Mouse (Mus musculus): ENCODE measurements around the gene Igsf9b. TPM values are rescaled to one million over a fixed set of nuclear protein-coding genes. Genes with fewer than 3 reads are reported as not detected.

Gene Igsf9b
- polyA plus RNA-seq, 1 experiment from 2014 or later: 3.6 TPM

DNA sequence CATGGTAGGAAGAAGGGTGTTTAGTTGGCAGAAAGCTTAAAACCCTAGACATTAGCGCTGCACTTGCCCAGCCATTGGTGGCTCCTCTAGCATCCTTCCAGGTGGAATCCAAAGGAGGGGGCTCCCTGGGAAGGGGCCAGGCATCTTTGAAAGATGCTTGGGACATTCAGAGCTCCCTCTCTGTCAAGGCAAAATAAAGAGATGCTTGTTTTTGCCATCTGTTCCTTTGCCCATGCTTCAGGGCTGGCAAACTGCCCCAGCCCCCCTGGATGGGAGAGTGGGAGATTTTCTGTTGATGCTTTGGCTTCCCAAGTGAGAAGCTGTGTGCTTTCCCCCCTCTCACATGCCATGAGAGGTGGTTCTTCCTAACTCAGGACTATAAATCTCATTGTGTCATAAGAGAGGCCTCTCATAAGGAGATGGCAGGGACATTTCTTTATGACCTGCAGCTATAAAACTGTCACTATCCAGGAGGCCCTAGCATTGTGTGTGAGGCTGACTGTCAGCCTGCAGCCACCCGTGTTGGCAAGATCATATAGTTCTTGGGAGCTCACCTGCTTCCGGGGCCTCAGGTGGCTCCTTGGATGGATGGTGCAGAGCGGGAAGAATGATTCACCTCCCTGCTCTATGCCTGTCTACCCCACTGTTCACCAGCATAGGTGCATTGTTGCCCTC lies 38.1 kb downstream of the Igsf9b start:
- H3K27me3 ChIP-seq (replicated peaks; ENCODE audit: control insufficient read depth, insufficient read depth, low read length): no peaks in the 10 kb centered on the region
- H3K4me1 ChIP-seq (replicated peaks; ENCODE audit: control insufficient read depth, insufficient read depth, low read length): no peaks in the 10 kb centered on the region
- H3K9ac ChIP-seq (ENCODE audit: low read depth, low read length): no peak overlapping the region
- TF ChIP-seq CTCF (IDR thresholded peaks at IDR 0.05; ENCODE audit: low read depth): no peak
- H3K36me3 ChIP-seq (ENCODE audit: control insufficient read depth, insufficient read depth): no peaks in the 10 kb centered on the region
- no peak overlapping the region for H3K27ac ChIP-seq (ENCODE audit: low read depth, low read length)
- no peak for ATAC-seq
- H3K9me3 ChIP-seq (ENCODE audit: control insufficient read depth): no peaks in the 10 kb centered on the region
- H3K4me3 ChIP-seq (ENCODE audit: low read depth, low read length): no peak overlapping the region
- WGBS: 70% methylated on average over 4 of the region's 4 CpGs
- no peak overlapping the region for H3K4me2 ChIP-seq (replicated peaks; ENCODE audit: low read depth)

DNA sequence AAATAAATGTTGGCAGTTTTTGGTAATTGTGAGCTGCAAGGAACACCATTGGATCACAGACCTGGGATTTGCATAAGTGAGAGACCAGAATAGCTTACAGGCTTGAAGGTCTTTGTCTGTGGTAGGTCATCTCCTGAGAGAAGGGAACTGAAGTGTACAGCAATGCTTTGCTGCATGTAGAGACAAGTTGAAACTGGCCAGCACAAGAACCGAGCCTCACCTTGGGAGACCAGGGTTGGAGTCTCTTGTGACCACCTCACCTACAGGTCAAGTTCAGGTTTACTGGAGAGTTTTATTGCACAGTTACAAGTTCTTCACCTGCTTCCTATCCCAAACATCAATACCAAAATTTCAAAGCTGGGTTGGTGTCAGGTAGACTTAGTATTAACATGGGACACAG lies 40.2 kb downstream of the Igsf9b start:
- WGBS: 86% methylated on average over 1 of the region's 1 CpGs
- no peaks in the 10 kb centered on the region for H3K4me1 ChIP-seq (replicated peaks; ENCODE audit: control insufficient read depth, insufficient read depth, low read length)
- no peak overlapping the region for H3K4me3 ChIP-seq (ENCODE audit: low read depth, low read length)
- ATAC-seq: no peak
- H3K9ac ChIP-seq (ENCODE audit: low read depth, low read length): no peak overlapping the region
- no peak overlapping the region for H3K4me2 ChIP-seq (replicated peaks; ENCODE audit: low read depth)
- no peaks in the 10 kb centered on the region for H3K27me3 ChIP-seq (replicated peaks; ENCODE audit: control insufficient read depth, insufficient read depth, low read length)
- H3K36me3 ChIP-seq (ENCODE audit: control insufficient read depth, insufficient read depth): no peaks in the 10 kb centered on the region
- no peaks in the 10 kb centered on the region for H3K9me3 ChIP-seq (ENCODE audit: control insufficient read depth)
- H3K27ac ChIP-seq (ENCODE audit: low read depth, low read length): no peak overlapping the region
- no peak for TF ChIP-seq CTCF (IDR thresholded peaks at IDR 0.05; ENCODE audit: low read depth)

DNA sequence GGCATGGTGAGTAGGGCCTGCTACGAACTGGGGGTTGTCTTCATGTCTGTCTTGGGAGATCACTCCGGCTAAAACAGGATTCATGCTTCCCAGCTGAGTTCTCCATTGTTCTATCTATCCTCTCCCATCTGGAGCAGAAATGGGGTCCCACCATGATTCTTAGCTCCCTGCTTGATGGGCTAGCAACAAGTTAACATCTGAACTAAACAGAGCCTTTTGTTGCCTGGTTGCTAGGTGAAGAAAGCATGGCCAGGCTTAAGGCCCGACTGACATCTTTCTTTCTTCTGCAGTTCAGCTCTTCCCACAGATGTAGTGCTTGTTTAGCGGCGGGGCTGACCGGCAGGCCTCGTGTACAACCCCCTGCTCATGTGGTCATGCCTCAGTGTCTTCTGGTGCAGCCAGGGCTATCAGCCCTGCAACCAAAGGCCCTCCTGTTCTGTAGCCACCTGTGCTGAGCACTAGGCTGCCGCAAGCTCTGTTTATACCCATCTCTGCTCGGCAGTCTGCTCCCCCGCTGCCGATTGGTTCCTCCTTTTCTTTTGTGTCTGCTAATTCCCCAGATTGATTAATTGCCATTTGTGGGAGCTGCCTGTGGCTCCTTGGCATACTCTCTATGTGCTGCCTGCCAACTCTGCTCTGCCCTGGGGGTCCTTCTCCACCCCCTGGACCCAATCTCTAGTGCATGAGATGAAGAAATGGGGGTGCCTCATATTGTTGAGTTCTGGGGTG lies 47.7 kb downstream of the Igsf9b start:
- H3K4me3 ChIP-seq (ENCODE audit: low read depth, low read length): no peak overlapping the region
- no peak for TF ChIP-seq CTCF (IDR thresholded peaks at IDR 0.05; ENCODE audit: low read depth)
- WGBS: 71% methylated on average over 11 of the region's 11 CpGs
- ATAC-seq: no peak
- H3K4me2 ChIP-seq (replicated peaks; ENCODE audit: low read depth): no peak overlapping the region
- no peaks in the 10 kb centered on the region for H3K36me3 ChIP-seq (ENCODE audit: control insufficient read depth, insufficient read depth)
- no peaks in the 10 kb centered on the region for H3K9me3 ChIP-seq (ENCODE audit: control insufficient read depth)
- H3K27ac ChIP-seq (ENCODE audit: low read depth, low read length): no peak overlapping the region
- H3K27me3 ChIP-seq (replicated peaks; ENCODE audit: control insufficient read depth, insufficient read depth, low read length): no peaks in the 10 kb centered on the region
- no peaks in the 10 kb centered on the region for H3K4me1 ChIP-seq (replicated peaks; ENCODE audit: control insufficient read depth, insufficient read depth, low read length)
- no peak overlapping the region for H3K9ac ChIP-seq (ENCODE audit: low read depth, low read length)

DNA sequence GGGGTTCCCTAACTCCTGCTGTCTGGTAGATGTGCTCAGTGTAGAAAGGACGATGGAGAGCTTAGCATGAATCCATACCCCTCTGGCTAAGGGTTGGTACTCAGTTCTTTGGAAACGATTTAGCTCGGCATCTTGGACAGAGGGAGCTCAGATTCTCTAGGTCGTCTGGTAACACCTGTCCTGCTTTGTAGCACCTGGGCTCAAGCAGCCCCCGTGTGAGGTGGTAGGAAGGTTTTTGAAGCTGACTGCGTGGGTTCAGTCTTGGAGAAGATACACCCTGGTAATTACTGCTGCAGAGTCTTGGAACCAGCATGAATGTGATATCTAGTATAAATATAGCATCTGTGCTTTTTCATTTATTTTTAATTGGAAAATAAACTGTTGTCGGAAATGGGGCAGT lies 54.1 kb downstream of the Igsf9b start:
- Histone ChIP-seq H3K27ac (ENCODE audit: low read depth, low read length) (no peak overlapping the region), H3K4me2 (replicated peaks; ENCODE audit: low read depth) (no peak overlapping the region), H3K9me3 (ENCODE audit: control insufficient read depth) (no peaks in the 10 kb centered on the region), H3K9ac (ENCODE audit: low read depth, low read length) (no peak overlapping the region), H3K27me3 (replicated peaks; ENCODE audit: control insufficient read depth, insufficient read depth, low read length) (no peaks in the 10 kb centered on the region), H3K36me3 (ENCODE audit: control insufficient read depth, insufficient read depth) (no peaks in the 10 kb centered on the region), H3K4me3 (ENCODE audit: low read depth, low read length) (no peak overlapping the region), H3K4me1 (replicated peaks; ENCODE audit: control insufficient read depth, insufficient read depth, low read length) (no peaks in the 10 kb centered on the region)
- ATAC-seq: no peak
- 86% methylated on average over 7 of the region's 7 CpGs for WGBS
- no peak for TF ChIP-seq CTCF (IDR thresholded peaks at IDR 0.05; ENCODE audit: low read depth)

- Histone ChIP-seq H3K4me2 (replicated peaks; ENCODE audit: low read depth) (no peak overlapping the region), H3K4me3 (ENCODE audit: low read depth, low read length) (no peak overlapping the region), H3K27ac (ENCODE audit: low read depth, low read length) (no peak overlapping the region), H3K4me1 (replicated peaks; ENCODE audit: control insufficient read depth, insufficient read depth, low read length) (no peaks in the 10 kb centered on the region), H3K9ac (ENCODE audit: low read depth, low read length) (no peak overlapping the region), H3K27me3 (replicated peaks; ENCODE audit: control insufficient read depth, insufficient read depth, low read length) (no peaks in the 10 kb centered on the region), H3K9me3 (ENCODE audit: control insufficient read depth) (no peaks in the 10 kb centered on the region), H3K36me3 (ENCODE audit: control insufficient read depth, insufficient read depth) (no peaks in the 10 kb centered on the region)
- TF ChIP-seq CTCF (IDR thresholded peaks at IDR 0.05; ENCODE audit: low read depth): no peak
- WGBS: 86% methylated on average over 6 of the region's 6 CpGs
- no peak for ATAC-seq
These were observed 58.9 kb downstream of the Igsf9b start for GRCm38 (mm10) chr9:27357893-27358292.

GRCm38 (mm10) chr9:27367231-27367630 lies 68.2 kb downstream of the Igsf9b start:
- Histone ChIP-seq H3K9me3 (ENCODE audit: control insufficient read depth) (no peaks in the 10 kb centered on the region), H3K36me3 (ENCODE audit: control insufficient read depth, insufficient read depth) (no peaks in the 10 kb centered on the region), H3K4me1 (replicated peaks; ENCODE audit: control insufficient read depth, insufficient read depth, low read length) (no peaks in the 10 kb centered on the region), H3K4me2 (replicated peaks; ENCODE audit: low read depth) (no peak overlapping the region), H3K27ac (ENCODE audit: low read depth, low read length) (no peak overlapping the region), H3K9ac (ENCODE audit: low read depth, low read length) (no peak overlapping the region), H3K4me3 (ENCODE audit: low read depth, low read length) (no peak overlapping the region), H3K27me3 (replicated peaks; ENCODE audit: control insufficient read depth, insufficient read depth, low read length) (no peaks in the 10 kb centered on the region)
- whole genome bisulfite sequencing: 48% methylated on average over 2 of the region's 2 CpGs
- no peak for TF ChIP-seq CTCF (IDR thresholded peaks at IDR 0.05; ENCODE audit: low read depth)
- no peak for ATAC-seq
